Mouse (Mus musculus) neural tube, embryonic 13.5 days (tissue): Measurements from ENCODE around the gene Yeats4. TPM values are rescaled to one million over a fixed set of nuclear protein-coding genes. Genes with fewer than 3 reads are reported as not detected.

ENCODE experiments used
- ATAC-seq: fragments of 200-750 bp; cut with Nextera tagmentation; 2 replicates; pipeline ENCODE4 v1.8.0; 2017; ENCODE audit warnings: low read depth, mild to moderate bottlenecking, moderate TSS enrichment, moderate library complexity
- H3K27ac ChIP-seq: fragments of 300-500 bp; sonication (generic); replicated peaks from 2 replicates; pipeline ENCODE4 v1.5.1; 2015; ENCODE audit warnings: moderate library complexity, mild to moderate bottlenecking, inconsistent platforms
- H3K27me3 ChIP-seq: fragments of 300-500 bp; sonication (generic); 2 replicates; pipeline ENCODE4 v1.6.1; 2015; ENCODE audit warnings: mild to moderate bottlenecking, inconsistent platforms
- H3K36me3 ChIP-seq: fragments of 300-500 bp; sonication (generic); 2 replicates; pipeline ENCODE4 v1.6.1; 2015; ENCODE audit warnings: mild to moderate bottlenecking, inconsistent platforms
- H3K4me1 ChIP-seq: fragments of 300-500 bp; sonication (generic); replicated peaks from 2 replicates; pipeline ENCODE4 v1.6.1; 2015; ENCODE audit warnings: inconsistent platforms
- H3K4me2 ChIP-seq: fragments of 300-500 bp; sonication (generic); 2 replicates; pipeline ENCODE4 v1.6.1; 2015; ENCODE audit warnings: inconsistent platforms, mild to moderate bottlenecking, moderate library complexity
- H3K4me3 ChIP-seq: fragments of 300-500 bp; sonication (generic); 2 replicates; pipeline ENCODE4 v1.5.1; 2015; ENCODE audit warnings: mild to moderate bottlenecking, inconsistent platforms
- H3K9ac ChIP-seq: fragments of 300-500 bp; sonication (generic); 2 replicates; pipeline ENCODE4 v1.6.1; 2015; ENCODE audit warnings: moderate library complexity, mild to moderate bottlenecking, inconsistent platforms
- H3K9me3 ChIP-seq: fragments of 300-500 bp; sonication (generic); 2 replicates; pipeline ENCODE4 v1.6.1; 2016; ENCODE audit warnings: inconsistent platforms
- WGBS: fragments of 180-500 bp; shearing (Covaris S2); methylation state at CpG from one replicate; pipeline ENCODE4 v1.1.7; 2015; 5-methylcytosine and 5-hydroxymethylcytosine counted together
- polyA plus RNA-seq: library from polyadenylated mRNA; unstranded; fragments of >200 nt; fragmentation: Nextera tagmentation; extraction: Ambion mirVana; gene quantifications from 2 replicates; pipeline ENCODE4 v1.2.1, GENCODE M21; 2015

Yeats4 gene
- 123 and 148 TPM in 2 replicates for polyA plus RNA-seq

DNA sequence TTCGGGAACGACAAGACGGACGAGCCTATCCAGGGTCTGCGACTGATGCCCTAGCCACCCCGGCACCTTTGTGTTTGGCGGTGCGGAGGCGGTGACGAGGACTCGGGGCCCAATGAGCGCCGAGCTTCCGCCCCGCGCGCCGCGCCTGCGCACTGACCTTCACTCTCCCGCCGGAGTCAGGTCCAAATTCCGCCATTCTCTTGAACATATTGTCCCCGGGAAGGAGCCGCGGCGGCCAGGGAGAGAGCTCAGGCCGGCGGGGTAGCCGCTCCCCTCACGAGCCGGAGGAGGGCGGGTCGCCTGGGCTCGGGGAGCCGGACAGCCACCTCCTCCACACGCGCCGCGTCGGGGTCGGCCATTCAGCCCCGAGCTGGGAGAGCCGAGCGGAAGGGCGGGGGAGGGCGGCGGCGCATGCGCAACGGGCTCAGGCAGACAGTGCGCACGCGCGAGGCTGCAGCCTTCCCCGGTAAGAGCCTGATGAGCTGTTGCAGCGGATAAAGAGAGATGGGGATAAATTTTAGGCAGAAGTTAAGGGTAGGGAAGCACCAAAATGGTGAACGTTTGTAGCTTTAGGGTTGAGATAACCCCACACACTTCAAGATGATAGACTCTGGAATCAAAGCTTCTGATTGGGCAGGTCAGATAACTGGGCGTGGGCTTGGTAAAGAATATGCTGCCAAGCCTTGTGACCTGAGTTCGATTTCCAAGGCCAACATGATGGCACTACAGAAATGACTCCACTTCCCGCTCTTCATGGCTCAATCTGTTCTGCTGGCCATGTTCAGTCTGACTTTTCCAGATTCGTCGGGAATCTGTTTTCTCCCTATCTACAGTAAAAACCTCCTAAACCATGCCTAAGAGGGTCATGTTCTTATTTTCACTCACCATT is at the start of gene Yeats4:
Gene Yeats4, minus strand, starts transcription at position 406 of the 889 bp plus-strand sequence.
- Histone ChIP-seq H3K27me3 (no peaks in the 10 kb centered on the region), H3K27ac (peak within 1 kb of the TSS; percentile 99), H3K36me3 (peaks cover 32% of the 10 kb centered on the region), H3K4me1 (peaks cover 24% of the 10 kb centered on the region), H3K9ac (peak within 1 kb of the TSS; percentile 93), H3K4me3 (peak within 1 kb of the TSS; percentile 74), H3K4me2 (peak within 1 kb of the TSS; percentile 92), H3K9me3 (no peaks in the 10 kb centered on the region)
- peak; percentile 98 for ATAC-seq
- WGBS, result 2% methylated on average over 63 of the region's 63 CpGs

DNA sequence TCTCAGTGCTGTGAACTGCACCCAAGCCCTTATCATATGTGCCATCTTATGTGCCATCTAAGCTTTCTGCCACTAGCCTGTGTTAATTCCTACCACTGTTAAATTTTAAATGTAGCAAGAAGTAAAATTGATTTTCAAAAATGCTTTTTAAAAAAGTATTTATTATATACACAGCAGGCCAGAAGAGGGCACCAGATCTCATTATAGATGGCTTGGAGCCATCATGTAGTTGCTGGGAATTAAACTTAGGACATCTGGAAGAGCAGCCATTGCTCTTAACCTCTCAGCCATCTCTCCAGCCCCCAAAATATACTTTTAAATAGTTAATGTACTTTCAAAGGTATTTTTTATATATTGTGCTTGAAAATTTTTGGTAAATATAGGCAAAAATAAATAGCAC is 47.7 kb upstream of the Yeats4 start:
- no peaks in the 10 kb centered on the region for H3K9me3 ChIP-seq
- H3K36me3 ChIP-seq, result no peaks in the 10 kb centered on the region
- H3K9ac ChIP-seq, result no peak overlapping the region
- H3K27me3 ChIP-seq, result no peaks in the 10 kb centered on the region
- no peak for ATAC-seq
- no peaks in the 10 kb centered on the region for H3K4me1 ChIP-seq
- H3K27ac ChIP-seq, result no peak overlapping the region
- no peak overlapping the region for H3K4me3 ChIP-seq
- no peak overlapping the region for H3K4me2 ChIP-seq

GRCm38 (mm10) chr10:117259870-117260269 is 35.6 kb upstream of the Yeats4 start:
- no peaks in the 10 kb centered on the region for H3K36me3 ChIP-seq
- ATAC-seq, result no peak; the same call in 1 of the 2 replicates
- H3K4me1 ChIP-seq, result 0 out of 2 replicates have a peak, but pooled peaks cover 8% of the 10 kb centered on the region
- H3K27ac ChIP-seq, result 0 out of 2 replicates have a peak overlapping the region, but pooled peaks have one; percentile 46
- no peak overlapping the region for H3K9ac ChIP-seq
- H3K4me3 ChIP-seq, result no peak overlapping the region
- H3K9me3 ChIP-seq, result peaks cover 7% of the 10 kb centered on the region
- no peak overlapping the region for H3K4me2 ChIP-seq
- no peaks in the 10 kb centered on the region for H3K27me3 ChIP-seq

DNA sequence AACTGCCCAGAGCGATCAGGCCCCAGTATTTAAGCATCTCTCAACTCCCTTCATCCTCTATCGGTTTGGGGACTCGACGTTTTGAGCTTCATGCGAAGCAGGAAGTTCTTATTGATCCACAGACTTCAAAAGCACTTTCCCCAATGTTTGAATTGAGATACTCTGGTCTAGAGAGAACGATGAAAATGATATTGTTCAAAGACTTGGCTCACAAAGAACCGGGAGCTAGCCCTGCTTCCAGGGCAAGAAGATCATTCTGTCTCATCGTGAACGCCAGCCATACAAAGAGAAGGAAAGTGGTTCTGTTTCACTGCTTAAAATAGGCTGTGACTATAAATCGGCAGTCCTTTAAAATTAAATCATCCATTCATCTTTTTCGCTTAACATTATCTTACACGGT is 14.3 kb upstream of the Yeats4 start, which contains the start of gene 9530003J23Rik:
Gene 9530003J23Rik, minus strand, starts transcription at position 101 of the 400 bp plus-strand sequence.
- no peak within 1 kb of the TSS for H3K9ac ChIP-seq
- H3K4me3 ChIP-seq, result no peak within 1 kb of the TSS
- no peaks in the 10 kb centered on the region for H3K27me3 ChIP-seq
- no peak for ATAC-seq
- no peaks in the 10 kb centered on the region for H3K9me3 ChIP-seq
- no peak within 1 kb of the TSS for H3K27ac ChIP-seq
- H3K4me1 ChIP-seq, result no peaks in the 10 kb centered on the region
- H3K36me3 ChIP-seq, result no peaks in the 10 kb centered on the region
- no peak within 1 kb of the TSS for H3K4me2 ChIP-seq
- WGBS, result 90% methylated on average over 12 of the region's 12 CpGs

DNA sequence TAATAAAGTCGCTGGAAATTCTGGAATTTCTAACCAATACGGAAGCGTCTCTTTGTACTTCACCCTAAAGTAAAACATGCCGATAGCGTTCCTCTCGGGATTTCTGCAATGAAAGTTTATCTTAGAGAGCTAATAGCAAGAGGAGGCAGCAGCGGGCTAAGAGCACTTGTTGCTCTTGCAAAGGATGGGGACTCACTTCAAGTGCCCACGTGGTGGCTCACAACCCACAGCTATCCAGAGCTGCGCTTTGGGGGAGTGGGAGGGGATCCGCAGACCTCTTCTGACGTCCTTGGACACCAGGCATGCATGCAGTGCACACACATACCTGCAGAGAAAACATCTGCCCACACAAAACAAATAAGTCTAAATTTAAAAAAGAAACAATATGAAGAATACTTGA is 11.6 kb upstream of the Yeats4 start:
- ATAC-seq, result no peak
- H3K4me3 ChIP-seq, result no peak overlapping the region
- H3K9ac ChIP-seq, result no peak overlapping the region
- H3K36me3 ChIP-seq, result no peaks in the 10 kb centered on the region
- no peak overlapping the region for H3K4me2 ChIP-seq
- H3K9me3 ChIP-seq, result no peaks in the 10 kb centered on the region
- no peak overlapping the region for H3K27ac ChIP-seq
- H3K27me3 ChIP-seq, result no peaks in the 10 kb centered on the region
- H3K4me1 ChIP-seq, result no peaks in the 10 kb centered on the region
- 72% methylated on average over 11 of the region's 11 CpGs for WGBS

DNA sequence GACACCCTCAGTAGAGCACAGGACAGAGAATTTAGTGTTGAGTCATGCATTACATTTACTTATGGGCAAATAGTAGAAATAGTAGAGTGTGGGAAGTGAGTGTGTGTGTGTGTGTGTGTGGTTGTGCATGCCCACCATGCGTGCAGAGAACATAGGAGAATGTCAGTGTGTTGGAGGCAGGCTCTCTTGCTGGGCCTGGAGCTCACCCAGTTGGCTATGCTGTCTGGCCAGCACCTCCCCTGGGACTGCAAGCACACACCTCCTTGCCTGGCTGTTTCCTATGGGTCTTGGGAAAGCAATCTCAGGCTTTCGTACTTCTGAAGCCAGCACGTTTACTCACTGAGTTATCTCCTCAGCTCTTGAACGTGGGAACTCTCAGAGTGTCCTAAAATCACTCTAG is 10.5 kb upstream of the Yeats4 start:
- no peaks in the 10 kb centered on the region for H3K9me3 ChIP-seq
- no peak overlapping the region for H3K9ac ChIP-seq
- no peak for ATAC-seq
- no peak overlapping the region for H3K4me2 ChIP-seq
- no peak overlapping the region for H3K4me3 ChIP-seq
- H3K27me3 ChIP-seq, result no peaks in the 10 kb centered on the region
- H3K27ac ChIP-seq, result no peak overlapping the region
- H3K4me1 ChIP-seq, result no peaks in the 10 kb centered on the region
- no peaks in the 10 kb centered on the region for H3K36me3 ChIP-seq
- WGBS, result 76% methylated on average over 4 of the region's 4 CpGs

GRCm38 (mm10) chr10:117229826-117230225 is 5.5 kb upstream of the Yeats4 start:
- no peak overlapping the region for H3K9ac ChIP-seq
- H3K4me3 ChIP-seq, result no peak overlapping the region
- no peak overlapping the region for H3K4me2 ChIP-seq
- H3K36me3 ChIP-seq, result no peaks in the 10 kb centered on the region
- H3K4me1 ChIP-seq, result peaks cover 3% of the 10 kb centered on the region
- 69% methylated on average over 16 of the region's 16 CpGs for WGBS
- no peak for ATAC-seq
- H3K27ac ChIP-seq, result no peak overlapping the region
- no peaks in the 10 kb centered on the region for H3K27me3 ChIP-seq
- no peaks in the 10 kb centered on the region for H3K9me3 ChIP-seq

DNA sequence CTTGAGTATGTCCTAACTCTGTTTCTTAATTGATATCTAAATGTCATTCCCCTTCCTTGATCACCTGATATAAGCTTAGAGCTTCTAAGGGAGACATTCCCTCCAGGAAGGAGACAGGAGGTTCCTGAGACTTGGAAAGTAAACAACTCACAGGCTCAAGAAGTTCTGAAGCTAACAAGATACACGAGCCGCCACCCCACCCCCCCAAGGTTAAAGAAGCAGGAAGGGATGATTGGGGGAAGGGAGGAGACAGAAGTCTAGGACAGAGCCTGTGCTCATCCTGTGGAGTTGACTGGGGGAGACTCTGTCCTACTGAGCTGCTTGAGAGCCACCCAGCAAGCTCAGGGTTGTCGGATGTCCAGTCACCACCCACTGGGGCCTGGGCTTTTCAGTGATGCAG is 1.7 kb upstream of the Yeats4 start:
- WGBS, result 92% methylated on average over 3 of the region's 3 CpGs
- Histone ChIP-seq H3K9ac (no peak overlapping the region), H3K9me3 (no peaks in the 10 kb centered on the region), H3K4me1 (peaks cover 24% of the 10 kb centered on the region), H3K36me3 (peaks cover 17% of the 10 kb centered on the region), H3K27ac (no peak overlapping the region), H3K27me3 (no peaks in the 10 kb centered on the region), H3K4me3 (no peak overlapping the region), H3K4me2 (no peak overlapping the region)
- ATAC-seq, result no peak

DNA sequence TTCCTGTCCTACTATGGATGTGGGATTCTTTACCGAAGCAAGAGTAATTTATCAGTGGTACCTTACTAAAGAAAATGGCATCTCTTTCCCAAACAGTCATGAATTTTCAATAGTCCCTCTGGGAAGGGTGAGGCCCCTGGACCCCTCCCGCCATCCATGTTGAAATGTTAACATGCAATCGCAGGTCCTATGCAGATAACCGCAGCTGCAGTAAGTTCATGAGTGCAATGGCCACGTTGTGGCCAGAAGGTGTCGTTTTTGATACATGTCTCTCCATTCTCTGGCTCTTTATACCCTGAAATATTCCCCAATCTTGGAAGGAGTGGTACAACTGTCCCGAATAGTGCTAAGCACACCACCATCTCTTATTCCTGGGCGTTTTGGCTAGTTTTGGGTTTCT is 787 bp upstream of the Yeats4 start:
- H3K36me3 ChIP-seq, result peaks cover 25% of the 10 kb centered on the region
- peaks cover 24% of the 10 kb centered on the region for H3K4me1 ChIP-seq
- no peaks in the 10 kb centered on the region for H3K9me3 ChIP-seq
- WGBS, result 56% methylated on average over 8 of the region's 8 CpGs
- peak overlapping the region; percentile 99 for H3K27ac ChIP-seq
- H3K9ac ChIP-seq, result peak overlapping the region; percentile 93; the same call in 1 of the 2 replicates
- H3K4me2 ChIP-seq, result peak overlapping the region; percentile 92
- peak overlapping the region; percentile 74 for H3K4me3 ChIP-seq
- no peak for ATAC-seq
- H3K27me3 ChIP-seq, result no peaks in the 10 kb centered on the region

DNA sequence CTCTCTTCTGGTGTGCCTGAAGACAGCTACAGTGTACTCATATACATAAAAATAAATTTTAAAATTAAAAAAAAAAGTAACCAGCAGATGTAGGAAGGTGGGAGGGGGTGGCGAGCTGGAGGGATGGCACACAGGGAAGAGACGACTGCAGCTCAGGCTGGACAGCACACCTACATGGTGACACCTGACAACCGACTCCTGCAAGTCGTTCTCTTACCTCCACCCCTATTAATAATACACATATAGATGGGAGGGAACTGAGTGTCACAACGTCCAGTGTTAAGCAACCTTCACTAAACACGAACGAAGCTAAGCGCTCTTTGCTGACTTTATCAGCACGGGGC is 577 bp downstream of the Yeats4 start:
- ATAC-seq, result peak; percentile 64
- H3K27ac ChIP-seq, result peak overlapping the region; percentile 99

GRCm38 (mm10) chr10:117222821-117223220 is 1.5 kb downstream of the Yeats4 start:
- peak overlapping the region; percentile 74; the same call in 1 of the 2 replicates for H3K4me3 ChIP-seq
- H3K36me3 ChIP-seq, result peaks cover 44% of the 10 kb centered on the region
- H3K4me2 ChIP-seq, result peak overlapping the region; percentile 92
- no peak overlapping the region for H3K27ac ChIP-seq
- H3K4me1 ChIP-seq, result peaks cover 24% of the 10 kb centered on the region
- 72% methylated on average over 3 of the region's 3 CpGs for WGBS
- 0 out of 2 replicates have a peak overlapping the region, but pooled peaks have one; percentile 93 for H3K9ac ChIP-seq
- H3K9me3 ChIP-seq, result no peaks in the 10 kb centered on the region
- H3K27me3 ChIP-seq, result no peaks in the 10 kb centered on the region
- ATAC-seq, result no peak

More for the DNA sequence above, 577 bp downstream of the Yeats4 start:
- Histone ChIP-seq H3K36me3 (peaks cover 35% of the 10 kb centered on the region), H3K4me1 (peaks cover 24% of the 10 kb centered on the region), H3K4me3 (peak overlapping the region; percentile 74), H3K9me3 (no peaks in the 10 kb centered on the region), H3K9ac (peak overlapping the region; percentile 93), H3K4me2 (peak overlapping the region; percentile 92), H3K27me3 (no peaks in the 10 kb centered on the region)
- under 1% methylated on average over 9 of the region's 9 CpGs for WGBS

DNA sequence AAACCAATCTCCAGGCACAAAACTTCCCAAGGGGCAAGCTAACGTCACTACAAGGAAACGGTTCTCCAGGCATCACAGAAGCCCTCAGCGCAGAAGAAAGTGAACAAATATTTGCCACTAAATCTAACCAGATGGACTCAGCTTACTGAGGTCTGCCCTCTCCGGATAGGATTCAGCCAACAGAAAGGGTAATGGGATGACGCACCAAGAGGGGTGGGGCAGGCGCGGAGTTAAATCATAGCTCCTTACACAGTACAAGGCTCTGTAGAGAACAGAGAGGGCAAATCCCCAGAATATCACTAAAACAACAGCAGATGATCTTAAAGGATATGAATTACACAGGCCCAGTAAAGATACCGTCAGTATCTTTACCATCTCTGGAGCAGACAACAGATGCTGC is 6.0 kb downstream of the Yeats4 start:
- WGBS, result 94% methylated on average over 8 of the region's 8 CpGs
- ATAC-seq, result no peak
- Histone ChIP-seq H3K4me1 (peaks cover 13% of the 10 kb centered on the region), H3K36me3 (peaks cover 82% of the 10 kb centered on the region), H3K27me3 (no peaks in the 10 kb centered on the region), H3K4me3 (no peak overlapping the region), H3K27ac (no peak overlapping the region), H3K4me2 (no peak overlapping the region), H3K9me3 (no peaks in the 10 kb centered on the region), H3K9ac (no peak overlapping the region)
